Mouse (Mus musculus) thymus, postnatal 25 days (tissue): ENCODE data around the gene Vav2.
A peak's percentile ranks its signal among the peaks of the same experiment; 100 is the strongest.

Experiments
- DNase-seq: peaks from one replicate; pipeline ENCODE4 v3.0.0; 2022

Vav2 gene

GRCm38 (mm10) chr2:27408194-27408593, 18.6 kb downstream of the Vav2 start:
- DNase-seq: no peak

GRCm38 (mm10) chr2:27406928-27407327, 19.9 kb downstream of the Vav2 start:
- peak; percentile 5 for DNase-seq

- peak; percentile 7 for DNase-seq
Observed at GRCm38 (mm10) chr2:27405094-27405884, 21.5 kb downstream of the Vav2 start.

GRCm38 (mm10) chr2:27404375-27405093, 22.3 kb downstream of the Vav2 start:
- peak; percentile 26 for DNase-seq

GRCm38 (mm10) chr2:27401544-27401943, 25.3 kb downstream of the Vav2 start:
- no peak for DNase-seq

- no peak for DNase-seq
Observed at GRCm38 (mm10) chr2:27400083-27400482, 26.8 kb downstream of the Vav2 start.

GRCm38 (mm10) chr2:27396656-27397440, 30.0 kb downstream of the Vav2 start:
- DNase-seq: no peak

GRCm38 (mm10) chr2:27394158-27394832, 32.5 kb downstream of the Vav2 start:
- no peak for DNase-seq

GRCm38 (mm10) chr2:27392278-27392677, 34.6 kb downstream of the Vav2 start:
- no peak for DNase-seq

- no peak for DNase-seq
Observed at GRCm38 (mm10) chr2:27390775-27391174, 36.1 kb downstream of the Vav2 start.

- DNase-seq: no peak
Observed at GRCm38 (mm10) chr2:27390325-27390724, 36.5 kb downstream of the Vav2 start.

- DNase-seq: no peak
Observed at GRCm38 (mm10) chr2:27389272-27390162, 37.3 kb downstream of the Vav2 start.

- DNase-seq: no peak
Observed at GRCm38 (mm10) chr2:27387209-27387608, 39.6 kb downstream of the Vav2 start.

- no peak for DNase-seq
Observed at GRCm38 (mm10) chr2:27381698-27382097, 45.1 kb downstream of the Vav2 start.

- no peak for DNase-seq
Observed at GRCm38 (mm10) chr2:27381254-27381653, 45.6 kb downstream of the Vav2 start.

GRCm38 (mm10) chr2:27377876-27378275, 49.0 kb downstream of the Vav2 start:
- peak; percentile 48 for DNase-seq

- DNase-seq: no peak
Observed at GRCm38 (mm10) chr2:27377164-27377563, 49.7 kb downstream of the Vav2 start.

- DNase-seq: no peak
Observed at GRCm38 (mm10) chr2:27375141-27375540, 51.7 kb downstream of the Vav2 start.

- no peak for DNase-seq
Observed at GRCm38 (mm10) chr2:27373349-27373748, 53.5 kb downstream of the Vav2 start.

- no peak for DNase-seq
Observed at GRCm38 (mm10) chr2:27371450-27371849, 55.4 kb downstream of the Vav2 start.

- no peak for DNase-seq
Observed at GRCm38 (mm10) chr2:27368980-27369379, 57.9 kb downstream of the Vav2 start.

GRCm38 (mm10) chr2:27365296-27365695, 61.5 kb downstream of the Vav2 start:
- no peak for DNase-seq
